Comparison of ENCODE assay signal across 21 mouse cellular contexts in genomic region chr1:97714334-97714868, GRCm38 (mm10).
"Had no signal": no experiment of that assay in that cellular context is flagged by ENCODE, and none has a peak within 500 bp of the region (broad histone marks: within the 10 kb centered on the region; RNA-seq: fewer than 3 reads in every experiment).

No protein-coding gene starts in this region.

- H3K9ac ChIP-seq: limb, embryonic 12.5 days; limb, embryonic 15.5 days; liver, embryonic 14.5 days; liver, postnatal 0 days; lung, embryonic 14.5 days; midbrain, embryonic 13.5 days; neural tube, embryonic 12.5 days; stomach, embryonic 15.5 days had no signal

- H3K4me1 ChIP-seq: limb, embryonic 12.5 days; limb, embryonic 15.5 days; midbrain, embryonic 13.5 days; neural tube, embryonic 12.5 days; stomach, embryonic 15.5 days had no signal

- H3K27me3 ChIP-seq: limb, embryonic 12.5 days; limb, embryonic 15.5 days; midbrain, embryonic 13.5 days; neural tube, embryonic 12.5 days; stomach, embryonic 15.5 days had no signal

- H3K4me3 ChIP-seq: left cerebral cortex, adult 2 months; limb, embryonic 12.5 days; limb, embryonic 15.5 days; midbrain, embryonic 13.5 days; neural tube, embryonic 12.5 days; stomach, embryonic 15.5 days had no signal

- DNase-seq: kidney, adult 2 months; kidney, postnatal 25 days; layer of hippocampus, postnatal 36 days; left cerebral cortex, postnatal 4 days; liver, postnatal 0 days; lung, embryonic 14.5 days; right cerebral cortex, adult 18-20 months; right cerebral cortex, postnatal 25 days; spleen, adult 18-20 months; thymus, postnatal 36 days had no signal

- H3K9me3 ChIP-seq: limb, embryonic 12.5 days; limb, embryonic 15.5 days; midbrain, embryonic 13.5 days; neural tube, embryonic 12.5 days; stomach, embryonic 15.5 days had no signal

- H3K4me2 ChIP-seq: limb, embryonic 12.5 days; limb, embryonic 15.5 days; liver, embryonic 11.5 days; lung, embryonic 14.5 days; midbrain, embryonic 13.5 days; neural tube, embryonic 12.5 days; stomach, embryonic 15.5 days had no signal

- ATAC-seq: liver, postnatal 0 days; lung, postnatal 0 days; midbrain, embryonic 13.5 days had no signal

- H3K27ac ChIP-seq: kidney, postnatal 0 days; left cerebral cortex, adult 2 months; limb, embryonic 12.5 days; limb, embryonic 15.5 days; liver, embryonic 14.5 days; macrophage; midbrain, embryonic 13.5 days; neural tube, embryonic 12.5 days; stomach, embryonic 15.5 days had no signal
